Mouse (Mus musculus) ovary, postnatal 10 days (tissue): ENCODE data around the gene Fam110c.
"Not testable (repeated sequence)": the region's sequence is repeated elsewhere in the genome, so short reads cannot be mapped to it uniquely, and the experiment has no call there.

Source experiments
- DNase-seq: peaks from one replicate; pipeline ENCODE4 v3.0.0; 2022; ENCODE audit warnings: low spot score

Gene Fam110c

DNA sequence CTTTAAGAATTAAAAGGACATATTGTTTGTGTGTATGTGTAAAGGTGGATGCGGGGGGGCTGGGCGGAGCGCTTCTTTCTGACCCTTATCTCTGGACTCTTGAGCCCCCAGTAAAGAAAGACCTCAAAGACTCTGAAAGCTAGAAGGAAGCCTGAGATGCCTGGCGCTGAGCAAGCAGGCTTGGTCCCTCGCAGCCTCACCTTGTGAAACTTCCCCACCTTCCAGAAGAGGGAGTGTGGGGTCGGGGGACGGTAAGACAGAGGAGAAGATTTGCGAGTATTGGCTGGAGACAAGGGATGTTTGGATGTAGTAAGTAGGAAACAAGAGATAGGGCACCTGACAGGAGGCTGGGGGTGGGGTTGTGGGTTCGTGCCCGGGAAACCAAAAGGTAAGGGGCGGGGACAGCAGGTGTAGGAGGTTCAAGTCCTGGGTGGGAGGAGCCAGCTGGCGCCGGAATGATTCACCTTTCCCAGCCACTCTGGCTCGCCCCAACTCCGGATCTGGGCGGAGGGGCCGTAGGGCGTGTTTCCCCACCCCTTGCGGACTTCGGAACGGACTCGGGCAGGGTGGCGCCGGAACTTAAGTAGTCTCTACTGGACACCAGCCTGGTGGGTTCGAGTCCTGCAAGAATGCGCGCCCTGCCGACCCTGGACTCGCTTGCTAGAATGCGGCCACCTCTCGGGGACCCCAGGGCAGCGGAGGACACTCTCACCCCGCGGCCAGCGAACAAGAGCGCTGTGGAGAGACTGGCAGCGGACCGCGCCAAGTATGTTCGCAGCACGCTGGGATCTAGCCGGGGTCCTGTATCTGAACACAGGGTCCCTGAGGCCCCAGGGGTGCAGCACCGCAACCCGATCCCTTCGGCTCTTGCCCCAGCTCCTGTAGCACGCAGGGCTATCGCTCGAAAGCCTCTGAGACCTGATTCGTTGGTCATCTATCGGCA lies at the start of gene Fam110c:
Gene Fam110c (plus strand): TSS at position 450 of the 943 bp plus-strand sequence.
- DNase-seq, result peak; percentile 35

DNA sequence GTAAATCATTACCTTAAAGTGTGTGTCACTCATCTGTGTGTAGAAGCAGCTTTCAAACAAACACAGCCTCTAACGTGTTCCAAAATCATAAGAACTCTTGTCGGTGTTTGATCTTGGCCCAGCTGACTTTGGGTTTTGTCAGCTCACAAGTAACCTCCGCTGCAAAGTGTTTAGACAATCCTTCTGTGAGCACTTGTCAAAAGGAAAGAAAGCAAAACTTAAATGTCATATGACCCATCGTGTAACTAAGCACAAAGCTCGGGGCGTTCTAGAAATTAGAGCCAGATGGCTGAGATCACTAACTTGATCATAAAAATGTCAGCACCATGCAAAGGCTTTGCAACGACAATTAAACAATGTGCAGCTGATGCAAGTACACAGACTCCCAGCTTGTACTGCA lies 47.2 kb upstream of the Fam110c start:
- no peak for DNase-seq

DNA sequence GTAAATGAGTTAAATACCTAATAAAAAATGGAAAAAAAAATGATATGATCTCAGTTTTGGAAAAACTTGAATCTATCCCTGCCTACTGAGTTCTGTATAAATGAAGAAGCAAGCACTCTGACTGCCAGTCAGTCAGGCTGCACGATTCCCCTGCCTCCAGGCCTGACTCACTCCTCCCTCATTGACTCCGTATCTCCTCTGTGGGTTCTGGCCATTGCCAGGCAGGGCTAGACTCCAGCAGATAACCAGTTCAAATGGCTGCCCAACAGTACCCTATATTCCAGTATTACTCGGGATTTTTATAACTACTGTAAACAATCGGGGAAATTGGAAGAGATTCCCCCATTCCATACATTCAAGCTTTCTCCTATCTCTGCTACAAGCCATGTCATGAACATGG lies 21.6 kb upstream of the Fam110c start:
- DNase-seq, result no peak

- DNase-seq, result no peak
These were observed 17.3 kb upstream of the Fam110c start for GRCm38 (mm10) chr12:31056291-31056864.

DNA sequence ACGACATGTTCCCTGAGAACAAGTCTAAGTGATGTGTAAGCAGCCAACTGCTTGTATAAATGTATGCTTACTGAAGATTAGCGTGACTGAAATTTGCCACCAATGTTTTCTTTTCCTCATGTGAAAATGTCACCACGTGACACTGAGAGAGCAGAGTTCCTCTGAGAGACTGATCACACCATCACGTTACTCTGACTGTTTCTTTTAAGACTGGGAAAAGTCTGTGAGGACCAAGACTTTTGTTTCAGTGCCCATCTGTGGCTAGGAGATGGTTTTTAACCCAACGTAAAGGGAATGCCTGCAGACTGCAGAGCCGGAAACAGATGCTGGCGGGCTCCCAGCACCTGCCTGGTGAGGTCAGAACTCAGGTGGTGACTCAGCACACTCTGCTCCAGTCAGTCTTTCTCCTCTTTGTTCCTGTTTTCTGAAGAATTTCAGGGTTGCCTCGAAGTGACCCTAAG lies 14.2 kb upstream of the Fam110c start:
- no peak for DNase-seq

- DNase-seq, result no peak
These were observed 13.4 kb upstream of the Fam110c start for GRCm38 (mm10) chr12:31060245-31060644.

- no peak for DNase-seq
These were observed 2.4 kb upstream of the Fam110c start for GRCm38 (mm10) chr12:31071222-31071621.

DNA sequence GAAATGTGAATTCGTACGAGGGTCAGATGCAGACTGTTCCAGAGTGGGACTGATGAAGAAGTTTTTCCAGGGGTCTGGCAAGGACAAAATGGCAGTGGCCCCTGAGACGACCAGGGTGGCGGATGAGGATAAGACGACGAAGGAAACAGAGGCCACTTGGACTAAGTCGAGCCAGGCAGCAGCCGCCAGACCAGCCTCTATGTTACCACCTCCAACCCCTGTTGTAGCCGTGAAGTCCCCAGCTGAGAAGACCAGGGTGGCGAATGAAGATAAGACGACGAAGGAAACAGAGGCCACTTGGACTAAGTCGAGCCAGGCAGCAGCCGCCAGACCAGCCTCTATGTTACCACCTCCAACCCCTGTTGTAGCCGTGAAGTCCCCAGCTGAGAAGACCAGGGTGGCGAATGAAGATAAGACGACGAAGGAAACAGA lies 710 bp downstream of the Fam110c start:
- DNase-seq, result not testable (repeated sequence)

- no peak for DNase-seq
These were observed 1.3 kb downstream of the Fam110c start for GRCm38 (mm10) chr12:31074839-31075538.

DNA sequence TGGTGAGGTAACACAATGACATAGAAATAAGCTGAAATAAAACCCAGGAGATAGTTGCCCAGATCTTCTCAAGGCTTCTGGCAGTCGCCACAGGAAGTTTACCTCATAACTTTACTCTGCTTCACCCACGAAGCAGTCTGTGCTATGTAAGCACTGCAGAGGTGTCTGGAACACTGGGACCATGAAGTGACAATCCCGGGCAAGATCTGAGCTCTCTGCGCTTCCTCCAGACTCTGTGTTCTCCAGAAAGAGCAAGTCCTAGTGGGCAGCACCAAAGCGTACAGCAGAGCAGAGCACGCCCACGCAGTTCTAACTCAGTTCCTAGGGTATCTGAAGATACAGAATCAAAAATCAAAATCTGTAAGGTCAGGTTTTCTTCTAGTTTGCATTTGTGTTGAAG lies 3.4 kb downstream of the Fam110c start:
- no peak for DNase-seq

- no peak for DNase-seq
These were observed 4.4 kb downstream of the Fam110c start for GRCm38 (mm10) chr12:31078030-31078429.

DNA sequence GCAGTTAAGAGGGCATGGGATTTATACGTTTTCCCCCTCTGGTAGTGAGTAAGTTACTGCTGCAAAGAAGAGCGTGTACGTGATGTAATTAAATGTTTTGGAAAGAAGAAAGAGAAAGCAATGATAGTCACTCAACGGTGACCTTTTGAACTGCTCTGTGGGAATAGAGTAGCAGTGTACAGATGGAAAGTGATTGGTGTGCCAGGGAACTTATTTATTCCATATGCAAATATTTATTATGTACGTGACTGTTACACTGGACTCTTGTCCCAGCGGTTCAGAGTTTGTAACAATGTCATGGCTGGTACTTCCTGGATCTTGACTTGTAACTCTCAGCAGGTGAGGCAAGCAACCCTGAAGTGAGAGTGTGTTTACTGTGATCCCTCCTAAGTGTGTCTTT lies 6.7 kb downstream of the Fam110c start:
- DNase-seq, result no peak

DNA sequence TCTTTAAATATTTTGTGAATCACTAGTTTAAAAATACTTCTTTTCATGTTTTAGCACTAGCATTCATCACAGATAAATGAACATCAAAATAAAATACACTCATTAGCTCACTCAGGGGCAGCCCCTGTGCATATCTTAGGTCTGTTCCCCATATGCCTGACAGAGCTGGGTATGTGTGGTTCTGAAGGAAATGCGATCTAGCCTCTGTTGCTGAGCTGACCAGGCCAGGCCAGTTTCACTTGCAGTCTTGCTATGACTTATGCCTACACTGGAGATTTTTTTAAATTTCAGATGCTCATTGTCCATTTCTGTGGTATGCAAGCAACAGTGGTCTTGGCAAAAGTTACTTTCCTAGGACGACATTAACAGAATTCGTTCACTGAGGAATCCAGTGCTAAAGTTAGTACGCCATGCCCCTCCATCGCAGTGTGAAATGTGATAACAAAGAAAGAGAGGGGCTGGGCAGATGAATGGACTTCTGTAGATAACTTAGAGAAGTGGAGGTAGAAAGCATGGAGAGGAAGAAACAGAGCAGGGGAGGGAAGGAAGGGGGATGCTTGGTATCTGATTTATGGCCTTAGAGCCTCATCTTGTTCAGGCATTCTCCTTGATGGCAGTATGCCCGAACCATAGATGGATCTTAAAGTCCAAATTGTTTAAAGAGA lies 7.4 kb downstream of the Fam110c start:
- no peak for DNase-seq

DNA sequence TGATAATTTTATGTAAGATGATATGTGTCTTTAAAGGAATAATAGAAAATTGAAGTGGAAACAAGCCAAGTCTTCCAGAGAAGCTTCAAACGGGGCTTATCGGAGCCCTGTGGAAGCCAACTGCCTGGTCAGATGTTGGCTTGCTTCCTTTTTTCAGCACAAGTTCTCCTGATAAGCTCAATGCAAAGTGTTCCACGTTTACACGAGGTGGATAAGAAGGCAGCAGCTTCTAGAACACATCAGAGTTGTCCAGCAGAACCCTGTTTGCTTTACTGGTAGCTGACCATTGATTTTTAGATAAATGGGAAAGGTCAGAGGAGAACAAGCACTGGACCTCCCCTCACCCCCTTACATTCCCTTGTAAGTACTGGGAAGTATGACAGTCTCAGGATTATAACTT lies 9.3 kb downstream of the Fam110c start:
- DNase-seq, result no peak

GRCm38 (mm10) chr12:31083407-31083806 lies 9.7 kb downstream of the Fam110c start:
- DNase-seq, result no peak

GRCm38 (mm10) chr12:31087060-31087459 lies 13.4 kb downstream of the Fam110c start:
- DNase-seq, result no peak

GRCm38 (mm10) chr12:31090401-31090800 lies 16.7 kb downstream of the Fam110c start:
- no peak for DNase-seq

DNA sequence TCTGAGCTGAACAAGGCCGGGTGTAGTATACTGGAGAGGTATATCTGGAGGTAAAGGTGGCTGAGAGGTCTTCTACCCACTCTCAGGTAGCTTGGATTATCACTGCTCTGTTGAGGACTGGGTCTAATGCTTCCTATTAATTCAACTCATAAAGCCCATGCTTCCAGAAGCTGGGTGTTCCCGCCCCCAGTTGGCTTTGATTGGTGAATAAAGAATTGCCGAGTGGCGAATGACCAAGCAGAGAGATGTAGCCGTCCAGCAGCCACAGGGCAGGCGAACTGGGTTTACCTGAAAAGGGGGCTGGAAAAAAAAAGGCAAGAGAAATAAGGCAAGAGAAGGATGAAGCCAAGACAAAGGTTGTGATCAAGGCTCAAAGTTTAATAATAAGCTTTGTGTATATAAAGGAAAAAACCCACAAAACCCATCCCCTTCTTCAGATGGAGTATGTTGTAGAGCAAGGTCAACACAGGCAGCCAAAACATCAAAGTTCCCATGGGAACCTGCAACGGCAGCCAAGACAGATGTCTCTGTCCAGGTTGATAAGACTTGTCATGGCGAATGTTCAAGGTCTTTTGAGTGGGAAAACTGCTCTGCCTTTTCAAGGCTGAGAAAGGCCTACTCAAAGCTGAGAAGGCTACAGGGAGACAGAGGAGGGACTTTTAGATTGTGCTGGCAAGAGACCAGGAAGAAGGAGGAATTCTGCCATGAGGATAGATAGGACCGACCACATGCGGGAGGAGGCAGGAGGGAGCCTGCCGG lies 17.4 kb downstream of the Fam110c start:
- no peak for DNase-seq

- DNase-seq, result no peak
These were observed 18.8 kb downstream of the Fam110c start for GRCm38 (mm10) chr12:31092481-31092880.

DNA sequence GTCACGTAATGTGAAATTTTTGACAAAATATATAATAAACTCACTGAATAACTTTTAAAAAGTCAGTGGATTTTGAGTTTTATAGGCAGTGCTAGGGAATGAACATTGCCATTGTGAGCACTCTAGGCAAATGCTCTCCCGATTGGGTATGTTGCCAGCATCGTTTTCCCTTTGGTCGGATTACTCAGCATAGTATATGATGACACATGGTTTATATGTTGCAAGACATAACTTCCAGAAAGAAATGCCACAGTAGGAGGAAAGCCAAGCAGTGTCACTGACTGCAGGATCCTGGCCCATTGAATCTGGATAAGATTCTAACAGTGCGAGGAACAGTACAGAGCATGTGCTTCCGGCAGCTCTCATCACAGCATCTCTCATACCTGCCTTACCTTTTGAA lies 23.5 kb downstream of the Fam110c start:
- no peak for DNase-seq

DNA sequence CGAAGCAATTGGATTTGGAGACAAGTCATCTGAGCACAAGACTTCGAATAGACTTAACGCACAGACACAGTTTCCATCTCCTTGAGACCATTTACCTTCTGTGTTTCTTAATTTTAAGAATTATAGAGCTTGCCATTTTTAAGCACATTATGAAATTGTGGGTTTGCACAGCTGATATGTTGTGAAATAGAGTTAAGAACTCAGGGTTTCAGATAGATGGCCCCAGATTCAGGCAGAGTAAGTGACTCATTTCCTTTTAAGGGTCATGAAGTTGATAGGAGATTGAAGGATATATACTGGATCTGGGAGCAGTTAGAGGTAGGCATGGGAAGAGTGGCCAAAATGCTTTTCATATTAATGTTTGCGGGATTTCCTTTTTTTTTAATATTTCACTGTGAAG lies 27.5 kb downstream of the Fam110c start:
- DNase-seq, result no peak
